Mouse (Mus musculus) CD4-positive, CD25-positive, alpha-beta regulatory T cell, adult 4 months (primary cell): ENCODE data around the gene Ehd2. TPM values are rescaled to one million over a fixed set of nuclear protein-coding genes. Genes with fewer than 3 reads are reported as not detected.

ENCODE experiments used
- ATAC-seq: one replicate; pipeline ENCODE4 v1.8.0; 2017
- polyA plus RNA-seq, 2 experiments: library from polyadenylated mRNA; unstranded; fragments of 100-300 nt; shearing (Covaris generic); gene quantifications; one replicate each; pipeline ENCODE4 v1.2.1; 2017

Gene Ehd2
- polyA plus RNA-seq = under 1 TPM; 0.07 to 0.15 TPM

- peak; percentile 66 for ATAC-seq
Measured at GRCm38 (mm10) chr7:15967312-15967711, at the start of gene Ehd2. Gene Ehd2, minus strand, starts transcription at chr7:15967567.

- ATAC-seq = no peak
Measured at GRCm38 (mm10) chr7:16015384-16015783, 48.0 kb upstream of the Ehd2 start.

- ATAC-seq = no peak
Measured at GRCm38 (mm10) chr7:16014521-16015175, 47.3 kb upstream of the Ehd2 start.

- no peak for ATAC-seq
Measured at GRCm38 (mm10) chr7:16013722-16014275, 46.4 kb upstream of the Ehd2 start.

- ATAC-seq = peak; percentile 56
Measured at GRCm38 (mm10) chr7:16012576-16013263, 45.4 kb upstream of the Ehd2 start.

- no peak for ATAC-seq
Measured at GRCm38 (mm10) chr7:16011418-16012085, 44.2 kb upstream of the Ehd2 start.

GRCm38 (mm10) chr7:16010649-16011048 is 43.3 kb upstream of the Ehd2 start:
- ATAC-seq = no peak

- ATAC-seq = no peak
Measured at GRCm38 (mm10) chr7:16009636-16010035, 42.3 kb upstream of the Ehd2 start.

- no peak for ATAC-seq
Measured at GRCm38 (mm10) chr7:16005020-16005419, 37.7 kb upstream of the Ehd2 start.

GRCm38 (mm10) chr7:16004177-16004856 is 37.0 kb upstream of the Ehd2 start:
- no peak for ATAC-seq

GRCm38 (mm10) chr7:16003032-16003431 is 35.7 kb upstream of the Ehd2 start:
- ATAC-seq = no peak

GRCm38 (mm10) chr7:16002171-16002570 is 34.8 kb upstream of the Ehd2 start:
- no peak for ATAC-seq

- peak; percentile 49 for ATAC-seq
Measured at GRCm38 (mm10) chr7:16001691-16002090, 34.3 kb upstream of the Ehd2 start.

GRCm38 (mm10) chr7:15993789-15994188 is 26.4 kb upstream of the Ehd2 start:
- ATAC-seq = no peak

- ATAC-seq = no peak
Measured at GRCm38 (mm10) chr7:15993152-15993551, 25.8 kb upstream of the Ehd2 start.

- no peak for ATAC-seq
Measured at GRCm38 (mm10) chr7:15991764-15992163, 24.4 kb upstream of the Ehd2 start.

- ATAC-seq = no peak
Measured at GRCm38 (mm10) chr7:15987661-15988356, 20.4 kb upstream of the Ehd2 start.

- peak; percentile 88 for ATAC-seq
Measured at GRCm38 (mm10) chr7:15982729-15983407, 15.5 kb upstream of the Ehd2 start.

- ATAC-seq = no peak
Measured at GRCm38 (mm10) chr7:15981538-15981937, 14.2 kb upstream of the Ehd2 start.

- ATAC-seq = no peak
Measured at GRCm38 (mm10) chr7:15980246-15980645, 12.9 kb upstream of the Ehd2 start.

GRCm38 (mm10) chr7:15975904-15976303 is 8.5 kb upstream of the Ehd2 start:
- ATAC-seq = peak; percentile 61

GRCm38 (mm10) chr7:15975451-15975850 is 8.1 kb upstream of the Ehd2 start:
- no peak for ATAC-seq
